Mouse (Mus musculus) CH12.LX (cell line): ENCODE results near the gene Slc26a8.

ENCODE experiments used
- CTCF ChIP-seq, 2 experiments: IDR thresholded peaks in 1 of 2; conservative IDR thresholded peaks in 1 of 2; 2 replicates each; pipeline ENCODE4 v1.5.1; 2011 to 2012; ENCODE audit warnings: low read depth in 2 of 2, low read length in 2 of 2, improper control_type of control experiment in 1 of 2, inconsistent platforms in 1 of 2, mild to moderate bottlenecking in 1 of 2, moderate library complexity in 1 of 2
- MAX ChIP-seq: IDR thresholded peaks from 2 replicates; pipeline ENCODE4 v1.6.1; 2011; ENCODE audit warnings: low read length, improper control_type of control experiment
- POLR2A ChIP-seq: IDR thresholded peaks from 2 replicates; pipeline ENCODE4 v1.6.1; 2011; ENCODE audit warnings: low read depth, mild to moderate bottlenecking, improper control_type of control experiment, low read length

- TF ChIP-seq CTCF (conservative IDR thresholded peaks at IDR 0.05 in 1 of 2, IDR thresholded peaks at IDR 0.05 in 1 of 2; ENCODE audit: low read depth in 2 of 2, low read length in 2 of 2) (no peak), POLR2A (no peak), MAX (no peak)
Observed at GRCm38 (mm10) chr17:28591476-28591875, 98.6 kb downstream of the Slc26a8 start.
